Mouse (Mus musculus): ENCODE data around the gene Nrp1. TPM values are rescaled to one million over a fixed set of nuclear protein-coding genes. Genes with fewer than 3 reads are reported as not detected.

Gene Nrp1
- total RNA-seq, 1 experiment = 21.3 TPM

DNA sequence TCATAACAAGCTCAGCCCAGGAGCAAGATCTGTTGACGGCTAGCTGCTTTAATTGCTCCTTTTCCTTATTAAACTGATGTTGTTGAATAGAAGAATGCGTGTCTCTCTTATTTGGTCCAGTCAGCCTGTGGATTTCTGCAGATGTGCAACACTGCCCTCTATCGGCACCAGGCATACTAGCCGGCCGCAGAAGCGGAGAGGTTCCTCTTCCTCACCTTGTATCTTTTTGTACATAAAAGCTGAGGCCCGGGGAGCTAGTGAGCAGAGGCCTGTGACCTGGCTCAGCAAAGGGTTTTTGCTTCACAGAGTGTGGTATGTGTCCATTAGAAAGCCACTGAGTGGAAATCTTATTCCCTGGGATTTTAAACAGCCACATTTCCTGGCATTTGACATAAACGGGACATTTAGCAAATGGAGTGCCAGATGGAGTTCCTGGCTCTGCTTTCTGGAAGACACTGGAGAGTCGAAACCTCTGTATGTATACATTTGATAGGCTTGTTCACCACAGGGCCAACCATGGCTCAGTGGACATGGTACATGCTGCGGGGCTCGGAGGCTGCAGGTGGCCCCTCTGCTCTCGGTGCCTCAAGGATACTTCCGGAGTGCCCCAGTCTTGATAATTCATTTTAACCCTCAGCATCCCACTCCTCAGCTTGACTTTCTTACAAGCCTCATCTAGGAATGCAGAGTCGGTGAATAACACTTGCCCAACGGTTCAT, 193.2 kb downstream of the Nrp1 start:
- no peak overlapping the region for H3K4me3 ChIP-seq (ENCODE audit: insufficient read depth in 1 of 2, low read depth in 1 of 2, low read length in 2 of 2, poor library complexity in 1 of 2, severe bottlenecking in 1 of 2)
- no peak overlapping the region for H3K27ac ChIP-seq (ENCODE audit: insufficient read depth, low read depth, low read length, poor library complexity, severe bottlenecking)
- no peaks in the 10 kb centered on the region for H3K36me3 ChIP-seq (ENCODE audit: control insufficient read depth, insufficient read depth, low read length, poor library complexity, severe bottlenecking)
- no peaks in the 10 kb centered on the region for H3K9me3 ChIP-seq (ENCODE audit: control insufficient read depth, insufficient read depth, low read depth, low read length)
- in situ Hi-C loops (cut with MboI; ENCODE audit: low sequenced_read_pairs in 2 of 2, unreplicated experiment in 2 of 2) = no loop called here
- no peaks in the 10 kb centered on the region for H3K4me1 ChIP-seq (ENCODE audit: control insufficient read depth in 2 of 2, insufficient read depth in 2 of 2, low read length in 2 of 2, poor library complexity in 1 of 2)
- H3K9ac ChIP-seq (ENCODE audit: insufficient read depth, low read depth, low read length, poor library complexity, severe bottlenecking) = no peak overlapping the region
- peak; percentile 46 for DNase-seq (ENCODE audit: low read depth, low spot score)
- TF ChIP-seq CHD2 (IDR thresholded peaks at IDR 0.05; ENCODE audit: low read depth, low read length) = no peak
